Mouse (Mus musculus): Measurements from ENCODE around the gene Zc3h18. TPM values are rescaled to one million over a fixed set of nuclear protein-coding genes. Genes with fewer than 3 reads are reported as not detected.

The Zc3h18 gene
- polyA plus RNA-seq, 1 experiment from 2014 or later: 30.6 TPM

DNA sequence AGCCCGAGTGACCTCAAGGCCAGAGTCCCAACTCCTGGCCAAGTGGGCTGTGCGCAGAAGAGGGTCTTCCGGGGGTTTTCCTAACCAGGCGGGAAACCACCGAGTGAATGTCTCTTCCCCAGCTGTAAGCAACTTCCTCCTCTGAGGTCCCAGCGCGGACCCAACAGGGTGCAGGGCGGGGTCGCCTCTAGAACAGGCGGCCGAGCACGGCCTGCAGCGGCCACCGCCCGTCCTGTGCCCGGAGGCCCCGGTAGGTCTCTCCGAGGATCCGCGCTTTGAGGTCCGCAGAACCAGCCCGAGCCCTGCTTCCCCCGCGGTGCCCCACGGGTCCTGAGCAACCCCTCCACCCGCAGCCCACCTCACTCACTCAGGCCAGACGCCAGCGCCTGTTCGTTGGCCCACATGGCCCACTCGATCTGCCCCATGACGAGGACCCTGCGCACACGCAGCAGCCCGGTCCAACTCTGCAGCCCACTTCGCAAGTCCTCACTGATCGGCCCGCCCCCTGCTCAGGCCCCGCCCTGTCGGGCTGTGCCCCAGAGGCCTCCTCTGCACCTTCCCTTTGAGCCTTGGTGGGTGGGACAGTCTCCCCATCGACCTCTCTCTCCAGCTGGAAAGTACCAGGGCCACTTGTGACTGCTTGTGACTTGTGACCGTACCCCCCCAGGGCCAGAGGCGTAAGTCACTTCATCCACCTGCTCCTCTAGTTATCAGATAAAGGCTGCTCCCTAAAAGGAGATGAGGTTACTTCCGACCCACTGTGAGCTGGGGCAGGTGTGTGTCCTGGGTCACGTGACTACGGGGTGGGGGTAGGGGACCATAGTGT lies 56.2 kb downstream of the Zc3h18 start, which contains the start of gene Cyba:
TSS of gene Cyba (minus strand) at position 488 of the 826 bp plus-strand sequence.
- Histone ChIP-seq H3K9ac (replicated peaks) (peak within 1 kb of the TSS; percentile 37; the same call in 1 of the 2 replicates), H3K27me3 (replicated peaks) (no peaks in the 10 kb centered on the region), H3K4me3 (replicated peaks) (peak within 1 kb of the TSS; percentile 37), H3K36me3 (peaks cover 34% of the 10 kb centered on the region), H3K4me1 (peaks cover 12% of the 10 kb centered on the region), H3K4me2 (peak within 1 kb of the TSS; percentile 59), H3K27ac (replicated peaks) (peak within 1 kb of the TSS; percentile 60), H3K9me3 (replicated peaks) (no peaks in the 10 kb centered on the region)
- 8% methylated on average over 45 of the region's 45 CpGs for WGBS
- peak; percentile 30; the same call in 1 of the 2 replicates for ATAC-seq (ENCODE audit: low FRiP score)

DNA sequence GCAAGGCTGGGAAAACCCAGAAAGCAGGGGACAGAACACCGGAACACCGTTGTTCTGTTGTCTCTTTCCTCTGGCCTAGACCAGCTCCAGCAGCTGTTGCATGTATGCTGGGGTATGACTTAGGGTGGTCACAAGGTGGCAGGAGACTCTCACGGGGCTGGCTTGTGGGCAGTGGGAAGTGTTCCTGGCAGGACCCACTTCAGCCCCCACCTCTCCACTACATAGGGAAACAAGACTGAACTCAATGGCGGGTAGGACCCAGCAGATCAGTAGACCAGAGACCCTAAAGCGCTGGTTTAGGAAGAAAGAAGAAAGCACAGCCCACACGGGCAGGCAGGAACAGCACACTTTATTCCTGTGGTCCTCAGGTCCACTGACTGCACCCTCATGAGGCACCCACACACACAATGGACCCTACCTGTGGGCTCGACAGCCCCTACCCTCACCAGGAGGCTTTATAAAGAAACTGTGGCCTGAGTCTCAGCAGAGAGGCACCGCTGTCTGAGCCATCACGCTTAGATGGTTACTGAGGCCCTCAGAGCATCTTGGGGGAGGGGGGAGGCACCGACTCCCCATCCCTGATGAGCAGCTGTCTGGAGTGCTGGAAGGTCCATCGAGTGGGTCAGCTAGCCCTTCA lies 57.0 kb downstream of the Zc3h18 start:
- 0 out of 2 replicates have a peak, but pooled peaks have one; percentile 32 for ATAC-seq (ENCODE audit: low FRiP score)
- H3K9ac ChIP-seq (replicated peaks): no peak overlapping the region
- 63% methylated on average over 11 of the region's 11 CpGs for WGBS
- H3K27ac ChIP-seq (replicated peaks): 0 out of 2 replicates have a peak overlapping the region, but pooled peaks have one; percentile 60
- peak overlapping the region; percentile 59 for H3K4me2 ChIP-seq
- peaks cover 41% of the 10 kb centered on the region for H3K36me3 ChIP-seq
- no peaks in the 10 kb centered on the region for H3K27me3 ChIP-seq (replicated peaks)
- H3K4me3 ChIP-seq (replicated peaks): no peak overlapping the region
- H3K9me3 ChIP-seq (replicated peaks): no peaks in the 10 kb centered on the region
- peaks cover 12% of the 10 kb centered on the region for H3K4me1 ChIP-seq

DNA sequence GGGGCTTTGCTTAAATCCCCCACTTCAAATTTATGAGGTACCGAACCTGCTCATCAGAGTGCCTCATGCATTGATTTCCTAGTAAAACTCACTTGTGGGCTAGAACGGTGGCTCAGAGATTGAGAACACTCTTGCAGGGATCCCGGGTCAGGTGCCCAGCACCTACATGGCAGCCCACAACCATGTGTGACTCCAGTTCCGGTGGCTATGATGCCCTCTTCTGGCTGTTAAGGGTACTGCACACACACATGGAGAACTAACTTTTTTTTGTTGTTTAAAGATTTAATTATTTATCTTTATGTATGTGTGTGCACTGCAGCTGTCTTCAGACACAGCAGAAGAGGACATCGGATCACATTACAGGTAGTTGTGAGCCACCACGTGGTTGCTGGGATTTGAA lies 59.0 kb downstream of the Zc3h18 start:
- Histone ChIP-seq H3K4me3 (replicated peaks) (no peak overlapping the region), H3K27ac (replicated peaks) (no peak overlapping the region), H3K4me1 (peaks cover 12% of the 10 kb centered on the region), H3K36me3 (peaks cover 58% of the 10 kb centered on the region), H3K9ac (replicated peaks) (no peak overlapping the region), H3K9me3 (replicated peaks) (no peaks in the 10 kb centered on the region), H3K27me3 (replicated peaks) (no peaks in the 10 kb centered on the region), H3K4me2 (no peak overlapping the region)
- ATAC-seq (ENCODE audit: low FRiP score): no peak
- WGBS: 93% methylated on average over 6 of the region's 6 CpGs

DNA sequence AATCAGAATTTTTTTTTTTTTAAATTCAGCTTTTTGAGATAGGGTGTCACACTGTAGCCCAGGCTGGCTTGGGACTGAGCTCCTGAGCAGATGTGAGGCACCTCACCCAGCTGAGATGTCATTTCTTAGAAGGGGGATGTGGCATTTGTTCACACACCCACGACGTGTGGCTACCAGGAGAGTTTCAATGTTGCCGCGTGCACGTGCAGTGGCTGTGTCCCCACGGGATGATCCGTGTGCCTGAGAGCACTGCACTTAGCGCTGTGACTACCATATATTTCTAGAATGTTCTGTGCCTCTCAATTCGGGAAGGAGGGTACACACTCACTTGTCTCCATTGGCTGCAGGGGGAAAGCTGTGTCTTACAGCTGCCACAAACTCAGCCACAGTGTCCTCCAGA lies 59.7 kb downstream of the Zc3h18 start:
- no peaks in the 10 kb centered on the region for H3K9me3 ChIP-seq (replicated peaks)
- H3K36me3 ChIP-seq: peaks cover 58% of the 10 kb centered on the region
- H3K27ac ChIP-seq (replicated peaks): no peak overlapping the region
- no peak overlapping the region for H3K4me3 ChIP-seq (replicated peaks)
- H3K27me3 ChIP-seq (replicated peaks): no peaks in the 10 kb centered on the region
- H3K4me1 ChIP-seq: peaks cover 13% of the 10 kb centered on the region
- 95% methylated on average over 9 of the region's 9 CpGs for WGBS
- no peak overlapping the region for H3K9ac ChIP-seq (replicated peaks)
- H3K4me2 ChIP-seq: no peak overlapping the region
- ATAC-seq (ENCODE audit: low FRiP score): no peak

DNA sequence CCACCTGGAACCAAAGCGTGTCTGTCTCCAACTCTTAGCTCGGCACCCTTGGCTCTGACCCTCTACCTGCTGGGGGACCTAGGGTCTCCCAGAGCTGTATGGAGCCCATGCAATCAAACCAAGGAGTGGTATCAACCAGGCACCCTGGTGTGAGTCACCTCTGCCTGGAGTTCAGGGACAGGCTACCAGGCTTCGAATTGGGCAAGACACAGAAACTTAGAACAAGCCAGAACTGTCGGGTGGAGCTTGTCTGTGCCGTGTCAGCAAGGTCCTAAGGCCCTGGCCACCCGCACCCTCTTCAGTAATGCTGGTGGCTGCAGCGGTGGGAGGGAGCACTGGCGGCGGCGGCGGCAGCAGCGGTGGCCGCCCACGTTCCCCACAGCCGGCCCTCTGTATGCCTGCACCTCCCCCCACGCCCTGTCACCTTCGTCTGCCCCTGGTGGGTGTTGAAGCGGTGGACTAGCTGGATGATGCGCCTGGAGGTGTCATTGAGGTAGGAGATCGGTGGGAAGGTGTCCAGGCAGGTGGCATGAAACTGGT lies 60.2 kb downstream of the Zc3h18 start:
- Histone ChIP-seq H3K36me3 (peaks cover 58% of the 10 kb centered on the region), H3K9me3 (replicated peaks) (no peaks in the 10 kb centered on the region), H3K9ac (replicated peaks) (no peak overlapping the region), H3K4me1 (peaks cover 18% of the 10 kb centered on the region), H3K4me3 (replicated peaks) (no peak overlapping the region), H3K4me2 (no peak overlapping the region), H3K27ac (replicated peaks) (no peak overlapping the region), H3K27me3 (replicated peaks) (no peaks in the 10 kb centered on the region)
- whole genome bisulfite sequencing: 91% methylated on average over 20 of the region's 20 CpGs
- no peak for ATAC-seq (ENCODE audit: low FRiP score)

DNA sequence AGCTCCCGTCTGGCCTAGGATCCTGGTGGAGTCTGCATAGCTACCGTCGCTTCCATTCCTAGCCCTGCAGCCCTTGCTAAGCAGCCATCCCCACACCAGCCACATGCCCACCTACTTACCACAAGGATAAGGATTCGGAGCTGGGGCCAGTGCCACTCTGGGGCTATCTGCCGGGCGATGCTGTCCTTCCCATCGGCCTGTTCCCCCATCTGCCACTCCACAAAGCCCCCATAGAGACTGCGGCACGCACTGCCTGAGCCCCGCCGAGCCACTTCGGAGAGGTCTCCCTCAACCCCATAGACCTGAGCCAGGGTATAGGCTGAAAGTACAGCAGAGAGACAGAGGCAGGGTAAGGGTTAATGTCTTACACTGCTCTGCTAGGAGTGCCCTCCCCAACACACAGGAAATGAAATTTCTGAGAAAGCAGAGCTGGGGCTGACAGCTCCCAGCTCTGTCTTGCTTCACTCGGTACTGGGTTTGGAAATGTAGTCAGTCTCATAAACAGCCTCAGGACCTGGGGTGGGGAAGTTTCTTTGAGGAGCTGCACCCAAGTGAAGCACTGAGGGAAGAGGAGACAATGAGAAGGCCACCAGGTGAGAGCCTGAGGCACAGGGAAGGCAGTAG lies 61.4 kb downstream of the Zc3h18 start:
- Histone ChIP-seq H3K36me3 (peaks cover 58% of the 10 kb centered on the region), H3K27ac (replicated peaks) (no peak overlapping the region)
- 94% methylated on average over 13 of the region's 13 CpGs for WGBS

DNA sequence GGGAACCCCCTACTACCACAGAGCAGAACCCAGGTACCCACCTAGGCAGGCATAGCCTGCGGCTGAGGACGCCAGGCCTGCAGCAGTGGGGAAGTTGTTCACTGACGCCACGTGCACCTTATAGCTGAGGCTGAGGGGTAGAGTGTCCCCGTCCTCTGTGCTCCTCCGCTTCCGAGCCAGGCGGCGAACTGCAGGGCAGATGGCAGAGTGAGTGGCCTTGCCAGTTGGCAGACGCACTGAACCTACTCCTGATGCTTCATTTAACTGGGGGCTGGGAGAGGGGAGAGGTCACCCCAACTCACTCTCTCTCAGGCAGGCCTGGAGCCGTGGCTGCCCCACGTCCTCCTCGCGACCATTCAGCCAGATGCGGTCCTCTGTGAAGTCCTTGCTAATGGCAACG lies 62.9 kb downstream of the Zc3h18 start:
- Histone ChIP-seq H3K27ac (replicated peaks) (no peak overlapping the region), H3K4me3 (replicated peaks) (no peak overlapping the region), H3K9me3 (replicated peaks) (no peaks in the 10 kb centered on the region), H3K4me1 (peaks cover 17% of the 10 kb centered on the region), H3K9ac (replicated peaks) (no peak overlapping the region), H3K4me2 (no peak overlapping the region), H3K27me3 (replicated peaks) (no peaks in the 10 kb centered on the region), H3K36me3 (peaks cover 55% of the 10 kb centered on the region)
- WGBS: 97% methylated on average over 16 of the region's 16 CpGs
- no peak for ATAC-seq (ENCODE audit: low FRiP score)

More for the DNA sequence above, 61.4 kb downstream of the Zc3h18 start:
- no peak for ATAC-seq (ENCODE audit: low FRiP score)
- H3K4me3 ChIP-seq (replicated peaks): no peak overlapping the region
- peaks cover 17% of the 10 kb centered on the region for H3K4me1 ChIP-seq
- no peak overlapping the region for H3K9ac ChIP-seq (replicated peaks)
- H3K9me3 ChIP-seq (replicated peaks): no peaks in the 10 kb centered on the region
- no peaks in the 10 kb centered on the region for H3K27me3 ChIP-seq (replicated peaks)
- no peak overlapping the region for H3K4me2 ChIP-seq

DNA sequence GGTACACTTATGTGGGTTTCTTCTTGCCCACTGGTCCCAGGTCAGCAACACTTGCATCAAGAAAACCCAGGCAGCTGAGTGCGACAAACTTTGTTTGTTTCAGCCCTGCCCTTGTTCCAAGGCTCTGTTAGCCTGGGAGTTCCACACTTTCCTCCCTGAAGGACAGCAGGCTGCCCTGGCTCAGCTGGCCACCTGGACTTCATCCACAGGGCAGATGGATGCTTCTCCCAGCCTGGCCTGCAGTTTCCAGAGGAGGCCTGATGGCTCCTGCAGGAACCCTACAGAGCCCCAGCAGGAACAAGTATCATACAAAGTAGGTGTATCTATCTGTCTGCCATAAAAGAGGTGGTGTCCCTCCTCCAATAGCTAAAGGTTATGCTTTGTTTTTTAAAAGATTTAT lies 64.9 kb downstream of the Zc3h18 start:
- Histone ChIP-seq H3K9me3 (replicated peaks) (no peaks in the 10 kb centered on the region), H3K9ac (replicated peaks) (no peak overlapping the region), H3K4me2 (no peak overlapping the region), H3K36me3 (peaks cover 38% of the 10 kb centered on the region), H3K27ac (replicated peaks) (no peak overlapping the region), H3K4me3 (replicated peaks) (no peak overlapping the region), H3K4me1 (peaks cover 36% of the 10 kb centered on the region), H3K27me3 (replicated peaks) (no peaks in the 10 kb centered on the region)
- ATAC-seq (ENCODE audit: low FRiP score): no peak
- WGBS: 100% methylated on average over 1 of the region's 1 CpGs

DNA sequence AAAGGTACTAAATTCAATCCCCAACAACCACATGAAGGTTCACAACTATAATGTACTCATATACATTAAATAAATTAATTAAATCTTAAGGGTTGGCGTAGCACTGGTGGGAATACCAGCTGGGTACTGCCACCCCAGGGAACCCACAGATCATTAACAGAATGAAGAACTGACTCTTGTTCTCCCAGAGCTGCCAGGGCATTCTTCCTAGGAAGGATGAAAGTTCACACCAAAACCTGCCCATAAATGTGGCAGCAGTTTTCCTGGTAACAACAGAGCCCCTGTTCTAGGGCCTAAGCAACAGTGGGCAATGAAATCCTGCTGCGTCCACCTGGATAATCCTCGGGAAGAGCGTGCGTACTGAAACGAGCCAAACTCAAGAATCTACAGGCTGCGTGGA lies 65.9 kb downstream of the Zc3h18 start:
- Histone ChIP-seq H3K4me2 (peak overlapping the region; percentile 71), H3K27ac (replicated peaks) (peak overlapping the region; percentile 83), H3K9me3 (replicated peaks) (no peaks in the 10 kb centered on the region), H3K36me3 (peaks cover 28% of the 10 kb centered on the region), H3K27me3 (replicated peaks) (no peaks in the 10 kb centered on the region), H3K9ac (replicated peaks) (peak overlapping the region; percentile 72), H3K4me1 (peaks cover 36% of the 10 kb centered on the region), H3K4me3 (replicated peaks) (peak overlapping the region; percentile 55)
- 13% methylated on average over 7 of the region's 7 CpGs for WGBS
- ATAC-seq (ENCODE audit: low FRiP score): no peak

DNA sequence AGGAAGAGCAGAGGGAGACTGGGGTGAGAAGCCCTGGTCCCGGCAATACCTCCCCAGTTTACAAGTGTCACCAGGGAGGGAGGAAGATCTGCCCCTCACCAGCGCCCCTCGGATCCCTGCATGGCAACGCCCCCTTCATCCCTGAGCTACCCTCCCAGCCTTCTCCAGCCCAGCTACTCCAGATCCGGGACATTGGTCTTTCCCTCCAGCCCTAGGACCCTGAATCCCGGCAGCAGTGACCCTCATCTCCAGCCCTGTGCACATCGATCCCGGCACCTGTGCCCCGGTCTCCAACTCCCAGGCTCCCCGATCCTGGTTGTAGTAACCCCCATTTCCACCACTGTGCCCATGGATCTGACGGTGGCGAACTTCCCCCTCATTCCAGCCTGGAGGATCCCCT lies 66.4 kb downstream of the Zc3h18 start:
- WGBS: 2% methylated on average over 12 of the region's 12 CpGs
- peak overlapping the region; percentile 72 for H3K9ac ChIP-seq (replicated peaks)
- ATAC-seq (ENCODE audit: low FRiP score): peak; percentile 32
- H3K4me2 ChIP-seq: peak overlapping the region; percentile 71
- peaks cover 36% of the 10 kb centered on the region for H3K4me1 ChIP-seq
- H3K9me3 ChIP-seq (replicated peaks): no peaks in the 10 kb centered on the region
- peak overlapping the region; percentile 55 for H3K4me3 ChIP-seq (replicated peaks)
- peak overlapping the region; percentile 83 for H3K27ac ChIP-seq (replicated peaks)
- H3K27me3 ChIP-seq (replicated peaks): no peaks in the 10 kb centered on the region
- peaks cover 23% of the 10 kb centered on the region for H3K36me3 ChIP-seq

DNA sequence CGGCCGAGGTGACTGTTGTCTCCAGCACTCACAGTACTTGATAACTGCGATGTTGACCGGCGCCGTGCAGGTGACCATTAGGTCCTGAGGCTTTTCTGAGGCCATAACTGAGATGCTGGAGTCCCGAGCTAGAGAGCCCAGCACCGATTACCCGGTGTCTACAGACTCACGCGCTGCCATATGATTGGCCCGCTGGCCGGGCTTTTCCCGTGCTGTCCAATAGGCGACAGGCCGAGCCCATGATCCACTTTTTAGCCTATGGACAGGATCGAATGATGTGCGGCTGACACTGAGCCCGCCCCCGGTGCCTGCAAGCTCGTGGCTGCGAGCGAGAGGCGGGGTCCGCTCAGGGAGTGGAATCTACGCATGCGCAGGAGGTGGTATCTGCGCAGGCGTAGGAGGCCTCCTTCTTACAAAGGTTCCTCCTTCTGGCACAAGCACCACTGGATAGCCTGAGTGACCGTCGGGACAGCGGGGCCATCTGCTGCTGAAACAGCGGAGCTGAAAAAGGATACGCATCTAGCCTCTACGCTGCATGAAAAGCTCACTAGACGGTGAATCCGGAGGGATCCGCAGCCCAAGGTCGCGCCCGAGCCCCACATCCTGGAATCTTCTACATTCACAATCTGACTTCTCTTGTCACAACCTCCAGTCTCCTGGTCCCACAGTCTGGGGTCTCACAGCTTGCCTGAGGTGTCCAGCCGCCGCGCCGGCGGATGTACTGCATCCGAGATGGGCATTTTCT lies 67.0 kb downstream of the Zc3h18 start, which contains the start of gene Mvd:
TSS of gene Mvd (minus strand) at position 161 of the 745 bp plus-strand sequence.
- WGBS: under 1% methylated on average over 47 of the region's 47 CpGs

More for the DNA sequence above, 67.0 kb downstream of the Zc3h18 start, which contains the start of gene Mvd:
- peak within 1 kb of the TSS; percentile 71 for H3K4me2 ChIP-seq
- no peaks in the 10 kb centered on the region for H3K27me3 ChIP-seq (replicated peaks)
- peak within 1 kb of the TSS; percentile 55 for H3K4me3 ChIP-seq (replicated peaks)
- H3K4me1 ChIP-seq: peaks cover 36% of the 10 kb centered on the region
- peak within 1 kb of the TSS; percentile 98 for H3K27ac ChIP-seq (replicated peaks)
- H3K9me3 ChIP-seq (replicated peaks): no peaks in the 10 kb centered on the region
- peak; percentile 98 for ATAC-seq (ENCODE audit: low FRiP score)
- H3K9ac ChIP-seq (replicated peaks): peak within 1 kb of the TSS; percentile 93
- peaks cover 17% of the 10 kb centered on the region for H3K36me3 ChIP-seq

Data from neural tube, embryonic 15.5 days (tissue).